ENCODE assay signal across 27 mouse cellular contexts in the genomic region with DNA sequence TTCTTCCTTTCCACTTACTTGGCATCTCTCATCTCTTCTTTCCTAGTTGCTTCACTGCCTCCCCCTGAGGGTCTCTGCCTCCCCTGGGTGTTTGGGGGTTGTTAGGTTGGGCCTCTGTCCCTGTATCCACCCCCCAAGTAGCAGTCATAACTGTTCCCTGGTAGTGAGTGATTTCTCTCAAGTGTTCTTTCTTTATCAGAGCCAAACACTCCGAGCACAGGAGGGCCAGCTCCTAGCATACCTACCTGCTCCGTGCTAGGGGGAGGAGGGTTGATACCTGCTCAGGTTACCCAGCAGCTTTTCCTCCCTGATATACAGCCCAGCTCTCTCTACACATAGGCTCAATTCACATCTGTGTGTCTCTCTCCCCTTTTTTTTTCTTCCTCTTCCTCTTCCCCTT. TPM values are rescaled to one million over a fixed set of nuclear protein-coding genes. Genes with fewer than 3 reads are reported as not detected.
DNase-seq lines count a peak whose midpoint lies in the region; ATAC-seq and TF ChIP-seq lines count a peak whose summit lies in the region.
"Had no signal": no experiment of that assay in that cellular context is flagged by ENCODE, and none has a peak within 500 bp of the region (broad histone marks: within the 10 kb centered on the region; RNA-seq: fewer than 3 reads in every experiment).

No protein-coding gene starts in this region.

- H3K9me3 ChIP-seq in lung, embryonic 16.5 days (ENCODE audit: control insufficient read depth, low read length): no peaks in the 10 kb centered on the region
- H3K9me3 ChIP-seq in hindbrain, embryonic 14.5 days (ENCODE audit: control insufficient read depth, low read length): no peaks in the 10 kb centered on the region
- no peaks in the 10 kb centered on the region for H3K9me3 ChIP-seq in intestine, postnatal 0 days (ENCODE audit: control insufficient read depth)
- H3K9me3 ChIP-seq: embryonic facial prominence, embryonic 12.5 days; embryonic facial prominence, embryonic 15.5 days; G1E; heart, embryonic 12.5 days; heart, embryonic 15.5 days; hindbrain, embryonic 10.5 days; hindbrain, embryonic 13.5 days had no signal

- peak; percentile 43 to 66 for DNase-seq in lung, adult 18-20 months
- DNase-seq in lung, postnatal 14 days: peak; percentile 14
- DNase-seq in cerebellum, adult 11-12 months: no peak
- no peak for DNase-seq in hindbrain, embryonic 14.5 days (ENCODE audit: low spot score)
- DNase-seq: adrenal gland, postnatal 10 days; adrenal gland, postnatal 36 days; cerebellum, adult 2 months; cerebellum, adult 9-11 months; cerebellum, postnatal 25 days; forebrain, postnatal 0 days; gastrocnemius, adult 2 months; gastrocnemius, postnatal 25 days; heart, adult 18-20 months; heart, postnatal 10 days; heart, postnatal 36 days had no signal

- no peak overlapping the region for H3K9ac ChIP-seq in lung, embryonic 16.5 days (ENCODE audit: low read length)
- H3K9ac ChIP-seq in hindbrain, embryonic 14.5 days: no peak overlapping the region
- no peak overlapping the region for H3K9ac ChIP-seq in intestine, postnatal 0 days (ENCODE audit: low read depth, low read length)
- H3K9ac ChIP-seq: embryonic facial prominence, embryonic 12.5 days; embryonic facial prominence, embryonic 15.5 days; forebrain, postnatal 0 days; heart, embryonic 12.5 days; heart, embryonic 15.5 days; hindbrain, embryonic 13.5 days had no signal

- no peak overlapping the region for H3K4me2 ChIP-seq in lung, embryonic 16.5 days (ENCODE audit: low read depth, low read length)
- H3K4me2 ChIP-seq in hindbrain, embryonic 14.5 days (replicated peaks): no peak overlapping the region
- H3K4me2 ChIP-seq in intestine, postnatal 0 days (replicated peaks; ENCODE audit: low read depth): no peak overlapping the region
- H3K4me2 ChIP-seq: embryonic facial prominence, embryonic 12.5 days; embryonic facial prominence, embryonic 15.5 days; heart, embryonic 12.5 days; heart, embryonic 15.5 days; hindbrain, embryonic 13.5 days had no signal

- peaks cover 24% of the 10 kb centered on the region for H3K4me1 ChIP-seq in lung, embryonic 16.5 days (replicated peaks; ENCODE audit: control insufficient read depth, insufficient read depth, low read length)
- H3K4me1 ChIP-seq in hindbrain, embryonic 14.5 days (replicated peaks; ENCODE audit: control insufficient read depth, insufficient read depth, low read length): peaks cover 9% of the 10 kb centered on the region
- peaks cover 9% of the 10 kb centered on the region; the same call in 1 of the 2 replicates for H3K4me1 ChIP-seq in intestine, postnatal 0 days (replicated peaks; ENCODE audit: control insufficient read depth, insufficient read depth, low read length)

- no peak for TF ChIP-seq CTCF in intestine, postnatal 0 days (IDR thresholded peaks at IDR 0.05; ENCODE audit: low read depth)

- peaks cover 57% of the 10 kb centered on the region for H3K36me3 ChIP-seq in lung, embryonic 16.5 days (ENCODE audit: control insufficient read depth, insufficient read depth, low read length)
- peaks cover 68% of the 10 kb centered on the region for H3K36me3 ChIP-seq in hindbrain, embryonic 14.5 days (replicated peaks; ENCODE audit: control insufficient read depth, insufficient read depth)
- H3K36me3 ChIP-seq in intestine, postnatal 0 days (ENCODE audit: control insufficient read depth, insufficient read depth): peaks cover 80% of the 10 kb centered on the region

- peak; percentile 78 for ATAC-seq in lung, embryonic 16.5 days (ENCODE audit: low read depth)
- ATAC-seq in hindbrain, embryonic 14.5 days (ENCODE audit: low FRiP score): no peak
- ATAC-seq in intestine, postnatal 0 days: no peak
- ATAC-seq: forebrain, embryonic 14.5 days; forebrain, postnatal 0 days; Patski had no signal

- 64% methylated on average over 2 of the region's 2 CpGs for WGBS in lung, embryonic 16.5 days
- 92% methylated on average over 2 of the region's 2 CpGs for WGBS in hindbrain, embryonic 14.5 days
- 90% methylated on average over 2 of the region's 2 CpGs for WGBS in intestine, postnatal 0 days

- no peak overlapping the region for H3K4me3 ChIP-seq in lung, embryonic 16.5 days (ENCODE audit: low read length)
- H3K4me3 ChIP-seq in hindbrain, embryonic 14.5 days (replicated peaks; ENCODE audit: low read length): no peak overlapping the region
- no peak overlapping the region for H3K4me3 ChIP-seq in intestine, postnatal 0 days (ENCODE audit: low read depth, low read length)
- H3K4me3 ChIP-seq: embryonic facial prominence, embryonic 12.5 days; embryonic facial prominence, embryonic 15.5 days; gastrocnemius, adult 2 months; heart, embryonic 12.5 days; heart, embryonic 15.5 days; hindbrain, embryonic 10.5 days; hindbrain, embryonic 13.5 days had no signal

- no peaks in the 10 kb centered on the region for H3K27me3 ChIP-seq in lung, embryonic 16.5 days (ENCODE audit: control insufficient read depth, insufficient read depth, low read depth, low read length)
- no peaks in the 10 kb centered on the region for H3K27me3 ChIP-seq in hindbrain, embryonic 14.5 days (ENCODE audit: control insufficient read depth, insufficient read depth, low read length)
- no peaks in the 10 kb centered on the region for H3K27me3 ChIP-seq in intestine, postnatal 0 days (replicated peaks; ENCODE audit: control insufficient read depth, insufficient read depth, low read length)
- H3K27me3 ChIP-seq: CH12.LX; embryonic facial prominence, embryonic 12.5 days; embryonic facial prominence, embryonic 15.5 days; heart, embryonic 12.5 days; heart, embryonic 15.5 days; hindbrain, embryonic 13.5 days; Patski had no signal

- peak overlapping the region; percentile 67 for H3K27ac ChIP-seq in lung, embryonic 16.5 days (ENCODE audit: low read length)
- no peak overlapping the region for H3K27ac ChIP-seq in hindbrain, embryonic 14.5 days
- H3K27ac ChIP-seq in intestine, postnatal 0 days (ENCODE audit: low read depth, low read length): no peak overlapping the region
- H3K27ac ChIP-seq: embryonic facial prominence, embryonic 12.5 days; embryonic facial prominence, embryonic 15.5 days; gastrocnemius, adult 2 months; heart, embryonic 15.5 days; hindbrain, embryonic 10.5 days; hindbrain, embryonic 13.5 days had no signal

RNA-seq across cellular contexts. Expression of a gene that starts 15.3 kb away (rescaled TPM):
- polyA plus RNA-seq in lung, embryonic 16.5 days (2015; fragmentation: Nextera tagmentation; extraction: Ambion mirVana): 0.41 and 0.44 TPM in 2 replicates
- polyA plus RNA-seq in hindbrain, embryonic 14.5 days (2014; fragmentation: Nextera tagmentation; extraction: Ambion mirVana): 0.35 and 0.51 TPM in 2 replicates
- polyA plus RNA-seq in intestine, postnatal 0 days (2015; fragmentation: Nextera tagmentation; extraction: Ambion mirVana): 0.03 TPM in 1 of 2 replicates, not detected in the other
- polyA plus RNA-seq: G1E had no signal

RNA-seq across cellular contexts. Expression of a gene that starts 16.2 kb away (rescaled TPM):
- 656 and 695 TPM in 2 replicates for polyA plus RNA-seq in lung, embryonic 16.5 days (2015; fragmentation: Nextera tagmentation; extraction: Ambion mirVana)
- 313 and 339 TPM in 2 replicates for polyA plus RNA-seq in hindbrain, embryonic 14.5 days (2014; fragmentation: Nextera tagmentation; extraction: Ambion mirVana)
- polyA plus RNA-seq in intestine, postnatal 0 days (2015; fragmentation: Nextera tagmentation; extraction: Ambion mirVana): 311 and 332 TPM in 2 replicates

RNA-seq across cellular contexts. Expression of a gene that starts 36.2 kb away (rescaled TPM):
- polyA plus RNA-seq in lung, embryonic 16.5 days (2015; fragmentation: Nextera tagmentation; extraction: Ambion mirVana): 166 and 167 TPM in 2 replicates
- 140 and 148 TPM in 2 replicates for polyA plus RNA-seq in hindbrain, embryonic 14.5 days (2014; fragmentation: Nextera tagmentation; extraction: Ambion mirVana)
- polyA plus RNA-seq in intestine, postnatal 0 days (2015; fragmentation: Nextera tagmentation; extraction: Ambion mirVana): 112 and 117 TPM in 2 replicates

RNA-seq across cellular contexts. Expression of a gene that starts 37.2 kb away (rescaled TPM):
- polyA plus RNA-seq in lung, embryonic 16.5 days (2015; fragmentation: Nextera tagmentation; extraction: Ambion mirVana): 148 and 168 TPM in 2 replicates
- polyA plus RNA-seq in hindbrain, embryonic 14.5 days (2014; fragmentation: Nextera tagmentation; extraction: Ambion mirVana): 200 and 225 TPM in 2 replicates
- polyA plus RNA-seq in intestine, postnatal 0 days (2015; fragmentation: Nextera tagmentation; extraction: Ambion mirVana): 128 and 130 TPM in 2 replicates

Comparison
In these comparisons a context has a peak if more than half of its experiments do, and no peak if none do; other contexts are left out.
1. DNase-seq: peak in lung, adult 18-20 months (2 of 2) and lung, postnatal 14 days (single experiment); none in cerebellum, adult 11-12 months (single experiment) and hindbrain, embryonic 14.5 days (single experiment).